Mouse (Mus musculus) embryonic facial prominence, embryonic 13.5 days (tissue): ENCODE results near the gene Myadml2. TPM values are rescaled to one million over a fixed set of nuclear protein-coding genes. Genes with fewer than 3 reads are reported as not detected.
A peak's percentile ranks its signal among the peaks of the same experiment; 100 is the strongest.

ENCODE experiments used
- ATAC-seq: fragments of 200-750 bp; cut with Nextera tagmentation; 2 replicates; pipeline ENCODE4 v1.8.0; 2017; ENCODE audit warnings: low read depth; ENCODE audit not compliant: insufficient number of reproducible peaks, insufficient read depth, low FRiP score, low TSS enrichment
- H3K27ac ChIP-seq: fragments of 300-500 bp; sonication (generic); 2 replicates; pipeline ENCODE4 v1.5.1; 2015; ENCODE audit warnings: moderate library complexity, mild to moderate bottlenecking, inconsistent platforms
- H3K27me3 ChIP-seq: fragments of 300-500 bp; sonication (generic); 2 replicates; pipeline ENCODE4 v1.6.1; 2015; ENCODE audit warnings: mild to moderate bottlenecking, inconsistent platforms
- H3K36me3 ChIP-seq: fragments of 300-500 bp; sonication (generic); 2 replicates; pipeline ENCODE4 v1.6.1; 2015; ENCODE audit warnings: mild to moderate bottlenecking, inconsistent platforms
- H3K4me1 ChIP-seq: fragments of 300-500 bp; sonication (generic); 2 replicates; pipeline ENCODE4 v1.6.1; 2015; ENCODE audit warnings: inconsistent platforms
- H3K4me2 ChIP-seq: fragments of 300-500 bp; sonication (generic); 2 replicates; pipeline ENCODE4 v1.6.1; 2015; ENCODE audit warnings: moderate library complexity, mild to moderate bottlenecking, inconsistent platforms
- H3K4me3 ChIP-seq: fragments of 300-500 bp; sonication (generic); 2 replicates; pipeline ENCODE4 v1.5.1; 2015; ENCODE audit warnings: mild to moderate bottlenecking, inconsistent platforms
- H3K9ac ChIP-seq: fragments of 300-500 bp; sonication (generic); 2 replicates; pipeline ENCODE4 v1.6.1; 2015; ENCODE audit warnings: mild to moderate bottlenecking, inconsistent platforms
- H3K9me3 ChIP-seq: fragments of 300-500 bp; sonication (generic); 2 replicates; pipeline ENCODE4 v1.6.1; 2016; ENCODE audit warnings: inconsistent platforms
- WGBS: fragments of 180-500 bp; shearing (Covaris S2); methylation state at CpG from one replicate; pipeline ENCODE4 v1.1.7; 2015; ENCODE audit warnings: mixed read lengths; 5-methylcytosine and 5-hydroxymethylcytosine counted together
- polyA plus RNA-seq: library from polyadenylated mRNA; unstranded; fragments of >200 nt; fragmentation: Nextera tagmentation; extraction: Ambion mirVana; gene quantifications from 2 replicates; pipeline ENCODE4 v1.2.1, GENCODE M21; 2015

The Myadml2 gene
- polyA plus RNA-seq, 1 experiment from 2014 or later: not detected

GRCm38 (mm10) chr11:120660301-120661075 is 12.5 kb upstream of the Myadml2 start:
- Histone ChIP-seq H3K36me3 (no peaks in the 10 kb centered on the region), H3K4me3 (peak overlapping the region; percentile 51), H3K27me3 (peaks cover 95% of the 10 kb centered on the region), H3K4me1 (peaks cover 23% of the 10 kb centered on the region), H3K27ac (0 out of 2 replicates have a peak overlapping the region, but pooled peaks have one; percentile 4), H3K9me3 (no peaks in the 10 kb centered on the region), H3K9ac (peak overlapping the region; percentile 67), H3K4me2 (peak overlapping the region; percentile 78)
- ATAC-seq: no peak
- under 1% methylated on average over 92 of the region's 95 CpGs for WGBS

- Histone ChIP-seq H3K4me3 (peak overlapping the region; percentile 51), H3K4me1 (peaks cover 23% of the 10 kb centered on the region), H3K9me3 (no peaks in the 10 kb centered on the region), H3K27me3 (peaks cover 89% of the 10 kb centered on the region), H3K36me3 (no peaks in the 10 kb centered on the region), H3K4me2 (peak overlapping the region; percentile 78), H3K9ac (peak overlapping the region; percentile 67), H3K27ac (no peak overlapping the region)
- ATAC-seq: no peak
- WGBS: 2% methylated on average over 50 of the region's 50 CpGs
Measured at GRCm38 (mm10) chr11:120659509-120660300, 11.7 kb upstream of the Myadml2 start.

DNA sequence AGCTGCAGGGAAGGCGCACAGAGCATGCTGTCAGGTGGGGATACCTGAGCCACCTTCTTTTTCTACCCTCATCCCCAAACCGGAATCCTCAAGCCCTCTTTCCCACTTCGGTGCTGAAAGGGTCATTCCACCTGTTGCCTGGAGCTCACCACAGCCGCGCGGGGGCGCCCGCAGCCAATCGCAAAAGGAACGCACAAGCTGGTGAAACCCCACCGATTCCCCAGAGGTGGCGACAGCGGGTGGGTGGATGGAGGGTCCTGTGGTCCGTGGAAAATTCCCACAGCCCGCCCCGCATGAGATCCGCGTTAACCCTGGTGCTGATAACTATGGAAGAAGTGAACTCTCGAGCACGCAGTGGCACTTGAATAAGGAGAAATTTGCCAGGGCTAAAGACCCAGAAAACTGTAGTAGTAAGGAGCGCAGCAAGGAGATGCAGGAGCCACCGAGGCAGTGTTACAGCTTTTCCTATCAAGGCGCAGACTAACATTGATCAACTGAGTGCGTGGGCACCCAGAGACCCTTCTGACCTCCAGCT is 11.0 kb upstream of the Myadml2 start:
- no peaks in the 10 kb centered on the region for H3K36me3 ChIP-seq
- peak overlapping the region; percentile 51 for H3K4me3 ChIP-seq
- peaks cover 93% of the 10 kb centered on the region for H3K27me3 ChIP-seq
- peaks cover 23% of the 10 kb centered on the region for H3K4me1 ChIP-seq
- WGBS: 3% methylated on average over 24 of the region's 24 CpGs
- no peak overlapping the region for H3K9ac ChIP-seq
- no peaks in the 10 kb centered on the region for H3K9me3 ChIP-seq
- H3K4me2 ChIP-seq: peak overlapping the region; percentile 78
- H3K27ac ChIP-seq: no peak overlapping the region
- ATAC-seq: no peak

- H3K27ac ChIP-seq: no peak overlapping the region
- H3K4me2 ChIP-seq: no peak overlapping the region
- H3K4me1 ChIP-seq: peaks cover 23% of the 10 kb centered on the region
- H3K4me3 ChIP-seq: no peak overlapping the region
- H3K9me3 ChIP-seq: no peaks in the 10 kb centered on the region
- H3K36me3 ChIP-seq: no peaks in the 10 kb centered on the region
- H3K9ac ChIP-seq: no peak overlapping the region
- no peak for ATAC-seq
- 85% methylated on average over 4 of the region's 4 CpGs for WGBS
- H3K27me3 ChIP-seq: peaks cover 78% of the 10 kb centered on the region
Measured at GRCm38 (mm10) chr11:120657301-120657700, 9.3 kb upstream of the Myadml2 start.

GRCm38 (mm10) chr11:120654741-120655140 is 6.8 kb upstream of the Myadml2 start:
- no peak overlapping the region for H3K27ac ChIP-seq
- peaks cover 10% of the 10 kb centered on the region for H3K4me1 ChIP-seq
- no peak overlapping the region for H3K9ac ChIP-seq
- no peaks in the 10 kb centered on the region for H3K36me3 ChIP-seq
- ATAC-seq: no peak
- H3K4me2 ChIP-seq: no peak overlapping the region
- 44% methylated on average over 3 of the region's 3 CpGs for WGBS
- H3K9me3 ChIP-seq: no peaks in the 10 kb centered on the region
- peaks cover 53% of the 10 kb centered on the region for H3K27me3 ChIP-seq
- H3K4me3 ChIP-seq: no peak overlapping the region

DNA sequence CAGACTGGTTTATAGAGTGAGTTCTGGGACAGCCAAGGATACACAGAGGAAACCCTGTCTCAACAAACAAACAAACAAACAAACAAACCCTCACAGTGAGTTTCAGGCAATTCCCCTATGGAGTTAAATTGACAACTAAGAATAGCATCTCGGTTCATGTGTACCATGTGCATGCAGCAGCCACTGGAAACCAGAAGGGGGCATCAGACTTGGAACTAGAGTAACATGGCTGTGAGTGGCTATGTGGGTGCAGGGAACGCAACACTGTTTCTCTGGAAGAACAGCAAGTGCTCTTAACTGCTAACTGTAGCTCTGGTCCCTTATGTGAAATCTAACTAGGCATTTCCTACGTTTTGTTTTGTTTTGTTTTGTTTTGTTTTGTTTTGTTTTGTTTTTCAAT is 3.9 kb upstream of the Myadml2 start:
- H3K4me3 ChIP-seq: no peak overlapping the region
- no peak for ATAC-seq
- H3K4me2 ChIP-seq: no peak overlapping the region
- no peaks in the 10 kb centered on the region for H3K9me3 ChIP-seq
- WGBS: 63% methylated on average over 3 of the region's 3 CpGs
- no peaks in the 10 kb centered on the region for H3K36me3 ChIP-seq
- no peak overlapping the region for H3K27ac ChIP-seq
- no peak overlapping the region for H3K9ac ChIP-seq
- peaks cover 7% of the 10 kb centered on the region for H3K4me1 ChIP-seq
- peaks cover 42% of the 10 kb centered on the region for H3K27me3 ChIP-seq

- 0 out of 2 replicates have a peak overlapping the region, but pooled peaks have one; percentile 27 for H3K9ac ChIP-seq
- peaks cover 20% of the 10 kb centered on the region for H3K27me3 ChIP-seq
- ATAC-seq: no peak
- H3K4me3 ChIP-seq: no peak overlapping the region
- H3K4me2 ChIP-seq: no peak overlapping the region
- no peaks in the 10 kb centered on the region for H3K9me3 ChIP-seq
- peaks cover 24% of the 10 kb centered on the region for H3K4me1 ChIP-seq
- no peaks in the 10 kb centered on the region for H3K36me3 ChIP-seq
- 77% methylated on average over 35 of the region's 35 CpGs for WGBS
- H3K27ac ChIP-seq: no peak overlapping the region
Measured at GRCm38 (mm10) chr11:120647047-120647830, 719 bp downstream of the Myadml2 start.

GRCm38 (mm10) chr11:120643601-120643987 is 4.4 kb downstream of the Myadml2 start, which contains the start of gene Pycr1:
Gene Pycr1, minus strand, starts transcription at chr11:120643769.
- H3K9me3 ChIP-seq: no peaks in the 10 kb centered on the region
- peak within 1 kb of the TSS; percentile 80 for H3K9ac ChIP-seq
- H3K4me2 ChIP-seq: peak within 1 kb of the TSS; percentile 94
- H3K4me1 ChIP-seq: peaks cover 26% of the 10 kb centered on the region
- H3K27ac ChIP-seq: peak within 1 kb of the TSS; percentile 78
- no peaks in the 10 kb centered on the region for H3K36me3 ChIP-seq
- under 1% methylated on average over 15 of the region's 15 CpGs for WGBS
- peaks cover 17% of the 10 kb centered on the region for H3K27me3 ChIP-seq
- ATAC-seq: peak; percentile 98
- peak within 1 kb of the TSS; percentile 52 for H3K4me3 ChIP-seq

DNA sequence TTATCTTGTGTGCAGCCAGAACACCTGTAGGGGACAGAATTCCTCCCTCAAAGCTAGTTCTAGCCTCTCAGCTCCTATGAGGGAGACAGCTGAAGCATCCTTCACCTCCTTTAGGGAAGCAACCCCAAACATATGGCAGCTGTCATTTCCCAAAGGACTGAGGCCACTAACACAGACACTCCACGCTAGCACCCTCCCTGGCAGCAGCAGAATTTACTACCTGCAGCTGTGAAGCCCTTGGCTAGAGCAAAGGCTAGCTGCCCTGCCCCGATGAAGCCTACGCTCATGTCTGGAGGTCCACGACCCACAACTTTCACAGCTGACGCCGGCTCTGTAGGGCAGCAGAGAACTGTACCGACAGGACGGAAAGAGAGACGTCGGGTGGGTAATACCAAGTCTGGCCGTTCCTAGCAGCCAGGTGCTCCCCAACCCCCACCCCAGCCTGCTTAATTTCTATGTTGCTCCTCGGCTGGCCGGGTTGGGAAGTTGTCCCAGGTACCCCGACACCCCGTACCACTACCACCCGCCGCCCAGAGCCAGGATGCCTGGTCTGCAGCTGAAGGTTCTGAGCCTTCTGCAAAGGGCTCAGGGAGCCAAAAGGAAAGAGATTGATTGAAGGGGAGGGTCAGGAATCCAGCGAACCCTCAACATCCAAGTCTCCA is 4.9 kb downstream of the Myadml2 start:
- Histone ChIP-seq H3K9me3 (no peaks in the 10 kb centered on the region), H3K4me2 (peak overlapping the region; percentile 94), H3K4me1 (peaks cover 24% of the 10 kb centered on the region), H3K27ac (peak overlapping the region; percentile 78), H3K4me3 (peak overlapping the region; percentile 52), H3K36me3 (no peaks in the 10 kb centered on the region), H3K27me3 (peaks cover 15% of the 10 kb centered on the region), H3K9ac (peak overlapping the region; percentile 80)
- ATAC-seq: no peak
- WGBS: 1% methylated on average over 18 of the region's 18 CpGs

GRCm38 (mm10) chr11:120641869-120642268 is 6.1 kb downstream of the Myadml2 start:
- Histone ChIP-seq H3K27ac (no peak overlapping the region), H3K4me3 (no peak overlapping the region), H3K4me1 (peaks cover 19% of the 10 kb centered on the region), H3K27me3 (peaks cover 3% of the 10 kb centered on the region; the same call in 1 of the 2 replicates), H3K4me2 (peak overlapping the region; percentile 94; the same call in 1 of the 2 replicates), H3K36me3 (no peaks in the 10 kb centered on the region), H3K9me3 (no peaks in the 10 kb centered on the region), H3K9ac (peak overlapping the region; percentile 80)
- 85% methylated on average over 8 of the region's 8 CpGs for WGBS
- ATAC-seq: no peak
